Comparison of ENCODE assay signal across 8 mouse cellular contexts in the genomic region with DNA sequence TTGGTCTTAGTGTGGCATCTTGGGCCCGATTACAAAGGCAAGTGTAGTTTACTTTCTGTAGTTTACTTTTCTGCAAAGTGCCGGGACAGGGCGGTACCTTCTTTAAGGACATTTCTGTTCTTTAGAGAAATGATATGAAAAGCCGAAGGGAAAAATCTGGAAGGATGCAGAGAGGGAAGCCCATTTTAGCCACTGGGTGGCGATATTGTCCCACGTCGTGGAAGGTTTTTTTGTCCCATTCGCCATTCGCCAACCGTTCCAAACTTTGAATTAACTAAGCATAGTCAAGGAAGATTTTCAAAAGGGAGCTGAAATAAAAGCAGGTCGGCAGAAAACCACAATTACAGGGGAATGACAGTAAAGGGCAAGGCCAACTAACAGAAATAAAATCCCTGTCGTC. TPM values are rescaled to one million over a fixed set of nuclear protein-coding genes. Genes with fewer than 3 reads are reported as not detected.
DNase-seq lines count a peak whose midpoint lies in the region; ATAC-seq and TF ChIP-seq lines count a peak whose summit lies in the region.

No protein-coding gene starts in this region.

- peak; percentile 46; the same call in 1 of the 2 replicates for TF ChIP-seq CTCF in spleen, adult 2 months (IDR thresholded peaks at IDR 0.05; ENCODE audit: extremely low read depth, insufficient read depth, insufficient read length, insufficient replicate concordance)

- WGBS in spleen, adult 2 months: 6% methylated on average over 12 of the region's 12 CpGs
- WGBS in midbrain, embryonic 16.5 days: 4% methylated on average over 12 of the region's 12 CpGs

- ATAC-seq in inflammation-experienced regulatory T-cells, adult 6 months: peak; percentile 21
- peak; percentile 48; the same call in 1 of the 2 replicates for ATAC-seq in midbrain, embryonic 16.5 days

- H3K4me2 ChIP-seq in midbrain, embryonic 16.5 days (ENCODE audit: low read length): peak overlapping the region; percentile 14; the same call in 1 of the 2 replicates

- no peaks in the 10 kb centered on the region for H3K4me1 ChIP-seq in spleen, adult 2 months (ENCODE audit: control insufficient read depth, insufficient read depth, insufficient read length)
- peaks cover 2% of the 10 kb centered on the region; the same call in 1 of the 2 replicates for H3K4me1 ChIP-seq in midbrain, embryonic 16.5 days (ENCODE audit: control insufficient read depth, insufficient read depth, low read length)

- no peak for TF ChIP-seq POLR2A in spleen, adult 2 months (IDR thresholded peaks at IDR 0.05; ENCODE audit: low read depth, low read length)

- no peaks in the 10 kb centered on the region for H3K27me3 ChIP-seq in spleen, adult 2 months (ENCODE audit: control insufficient read depth, insufficient read depth, low read length)
- no peaks in the 10 kb centered on the region for H3K27me3 ChIP-seq in midbrain, embryonic 16.5 days (ENCODE audit: control insufficient read depth, insufficient read depth, low read depth, low read length)

- DNase-seq in spleen, adult 2 months (ENCODE audit: low read depth in 1 of 2, low spot score in 2 of 2): peak in 1 of 2 experiments; percentile 9
- DNase-seq in spleen, postnatal 36 days (ENCODE audit: low spot score in 2 of 2): no peak
- DNase-seq in cerebellum, postnatal 36 days: peak; percentile 70 to 78
- peak; percentile 6 to 11 for DNase-seq in gastrocnemius, adult 8-10 months (ENCODE audit: low spot score in 2 of 2)
- peak; percentile 74 to 88 for DNase-seq in left cerebral cortex, postnatal 14 days (ENCODE audit: low spot score in 2 of 2)
- peak; percentile 45 for DNase-seq in telencephalon, adult 2 months (ENCODE audit: low read depth, low spot score)

- H3K4me3 ChIP-seq in spleen, adult 2 months (ENCODE audit: extremely low read depth, insufficient read depth, insufficient read length): no peak overlapping the region
- H3K4me3 ChIP-seq in midbrain, embryonic 16.5 days (ENCODE audit: low read depth, low read length): no peak overlapping the region

- intact Hi-C loops in left cerebral cortex, postnatal 14 days (cut with DNase I): loop anchor here (2.0 kb wide), 1 partner anchor 222 kb away; no protein-coding TSS in a partner anchor

- no peak overlapping the region for H3K27ac ChIP-seq in spleen, adult 2 months (ENCODE audit: insufficient read depth, low read length)
- no peak overlapping the region for H3K27ac ChIP-seq in midbrain, embryonic 16.5 days (ENCODE audit: low read length)

- H3K9me3 ChIP-seq in midbrain, embryonic 16.5 days (replicated peaks; ENCODE audit: control insufficient read depth, low read length, poor library complexity, severe bottlenecking): no peaks in the 10 kb centered on the region

- no peaks in the 10 kb centered on the region for H3K36me3 ChIP-seq in spleen, adult 2 months (ENCODE audit: control insufficient read depth, insufficient read depth, low read length)
- no peaks in the 10 kb centered on the region for H3K36me3 ChIP-seq in midbrain, embryonic 16.5 days (ENCODE audit: control insufficient read depth, insufficient read depth, low read length)

- no peak overlapping the region for H3K9ac ChIP-seq in midbrain, embryonic 16.5 days (ENCODE audit: low read depth, low read length)

RNA-seq across cellular contexts. Expression of a gene that starts 13.3 kb away (rescaled TPM):
- polyA plus RNA-seq in spleen, adult 2 months (2012; rRNA removed): 0.95 and 1.3 TPM in 2 replicates
- 10 to 100 TPM in 1 of 4 experiments, 1 to 10 TPM in 3; 7.8 to 10.4 (median 8.6) TPM for total RNA-seq in gastrocnemius, adult 8-10 months (2022)
- 10 to 100 TPM in 1 of 3 experiments, 1 to 10 TPM in 2; 7.9 to 10.4 (median 9.4) TPM for polyA plus RNA-seq in inflammation-experienced regulatory T-cells, adult 6 months (2017; shearing (Covaris generic))
- total RNA-seq in left cerebral cortex, postnatal 14 days (2021): 1 to 10 TPM; 6.2 to 7.2 TPM
- 12.1 and 12.6 TPM in 2 replicates for polyA plus RNA-seq in midbrain, embryonic 16.5 days (2015; fragmentation: Nextera tagmentation; extraction: Ambion mirVana)

RNA-seq across cellular contexts. Expression of a gene that starts 38.5 kb away (rescaled TPM):
- polyA plus RNA-seq in spleen, adult 2 months (2012; rRNA removed): not detected in 2 replicates
- not detected for total RNA-seq in gastrocnemius, adult 8-10 months (2022)
- not detected for polyA plus RNA-seq in inflammation-experienced regulatory T-cells, adult 6 months (2017; shearing (Covaris generic))
- 1 to 10 TPM; 1.4 to 1.8 TPM for total RNA-seq in left cerebral cortex, postnatal 14 days (2021)
- polyA plus RNA-seq in midbrain, embryonic 16.5 days (2015; fragmentation: Nextera tagmentation; extraction: Ambion mirVana): 0.30 TPM in 1 of 2 replicates, not detected in the other

Comparison
In these comparisons a context has a peak if more than half of its experiments do, and no peak if none do; other contexts are left out.
1. DNase-seq: peak in cerebellum, postnatal 36 days (2 of 2), gastrocnemius, adult 8-10 months (2 of 2), left cerebral cortex, postnatal 14 days (2 of 2) and telencephalon, adult 2 months (single experiment); none in spleen, postnatal 36 days (0 of 2).